ENCODE assay signal across 8 mouse cellular contexts in genomic region chr15:81796228-81796627, GRCm38 (mm10). TPM values are rescaled to one million over a fixed set of nuclear protein-coding genes. Genes with fewer than 3 reads are reported as not detected.
A peak's percentile ranks its signal among the peaks of the same experiment; 100 is the strongest.
DNase-seq lines count a peak whose midpoint lies in the region; ATAC-seq and TF ChIP-seq lines count a peak whose summit lies in the region.

No protein-coding gene starts in this region.

- ATAC-seq in G1E (ENCODE audit: extremely low read depth, insufficient number of reproducible peaks, low FRiP score, poor library complexity, severe bottlenecking), result no peak

- H3K4me1 ChIP-seq in heart, embryonic 10.5 days, result no peaks in the 10 kb centered on the region
- peaks cover 4% of the 10 kb centered on the region; the same call in 1 of the 2 replicates for H3K4me1 ChIP-seq in G1E (ENCODE audit: insufficient read depth, low read depth, low read length)

- no peaks in the 10 kb centered on the region for H3K9me3 ChIP-seq in heart, embryonic 10.5 days
- no peaks in the 10 kb centered on the region for H3K9me3 ChIP-seq in G1E (replicated peaks)

- H3K36me3 ChIP-seq in heart, embryonic 10.5 days, result peaks cover 43% of the 10 kb centered on the region
- peaks cover 52% of the 10 kb centered on the region for H3K36me3 ChIP-seq in G1E (replicated peaks)

- peak; percentile 3; the same call in 1 of the 2 replicates for TF ChIP-seq CTCF in G1E (IDR thresholded peaks at IDR 0.05; ENCODE audit: low read depth, low read length)

- intact Hi-C loops in heart, postnatal 14 days (cut with DNase I), result loop anchor here (5.0 kb wide), 1 partner anchor 49 kb away; the partner anchor contains the start of genes Rangap1 and Zc3h7b

- H3K27ac ChIP-seq in heart, embryonic 10.5 days, result no peak overlapping the region

- peak; percentile 69 to 77 for DNase-seq in heart, adult 18-20 months
- DNase-seq in heart, embryonic 10.5 days (ENCODE audit: low spot score), result no peak
- peak; percentile 35 for DNase-seq in G1E (ENCODE audit: low spot score)
- peak; percentile 40 to 44 for DNase-seq in heart, postnatal 14 days
- peak; percentile 76 for DNase-seq in lung, postnatal 10 days
- DNase-seq in cerebellum, adult 11 months, result no peak
- no peak for DNase-seq in natural killer cell, adult 2 months (ENCODE audit: low spot score in 2 of 2)
- DNase-seq in urinary bladder, postnatal 25 days (ENCODE audit: low spot score), result no peak

- no peak overlapping the region for H3K4me3 ChIP-seq in heart, embryonic 10.5 days
- peak overlapping the region; percentile 1; the same call in 1 of the 2 replicates for H3K4me3 ChIP-seq in G1E (ENCODE audit: low read depth, low read length)

- 77% methylated on average over 3 of the region's 3 CpGs for WGBS in heart, embryonic 10.5 days

- H3K27me3 ChIP-seq in heart, embryonic 10.5 days (ENCODE audit: insufficient read depth, poor library complexity, severe bottlenecking), result no peaks in the 10 kb centered on the region
- H3K27me3 ChIP-seq in G1E (ENCODE audit: insufficient read depth, low read length), result no peaks in the 10 kb centered on the region

RNA-seq across cellular contexts. Expression of gene Tef, which starts 6.0 kb away (rescaled TPM):
- total RNA-seq in heart, adult 18-20 months (2021), result 10 to 100 TPM; 67.5 to 73.0 TPM
- 17.3 and 20.2 TPM in 2 replicates for polyA plus RNA-seq in heart, embryonic 10.5 days (2016; fragmentation: Nextera tagmentation; extraction: Ambion mirVana)
- total RNA-seq in G1E (2014; fragmentation: Nextera tagmentation) (23.2 and 28.1 TPM in 2 replicates), G1E (2017) (61.5 and 61.7 TPM in 2 replicates)
- polyA plus RNA-seq in G1E (2012), result 69.5 and 75.8 TPM in 2 replicates
- total RNA-seq in heart, postnatal 14 days (2021), result 10 to 100 TPM; 69.3 to 93.0 TPM

RNA-seq across cellular contexts. Expression of gene Rangap1, which starts 50.9 kb away (rescaled TPM):
- total RNA-seq in heart, adult 18-20 months (2021), result 10 to 100 TPM; 29.4 to 30.4 TPM
- 140 and 141 TPM in 2 replicates for polyA plus RNA-seq in heart, embryonic 10.5 days (2016; fragmentation: Nextera tagmentation; extraction: Ambion mirVana)
- 58.2 and 71.6 TPM in 2 replicates for total RNA-seq in G1E (2014; fragmentation: Nextera tagmentation)
- 114 and 115 TPM in 2 replicates for total RNA-seq in G1E (2017)
- polyA plus RNA-seq in G1E (2012), result 183 and 245 TPM in 2 replicates
- total RNA-seq in heart, postnatal 14 days (2021), result 10 to 100 TPM; 28.1 to 35.2 TPM

RNA-seq across cellular contexts. Expression of gene Zc3h7b, which starts 51.4 kb away (rescaled TPM):
- 10 to 100 TPM; 57.2 to 68.1 TPM for total RNA-seq in heart, adult 18-20 months (2021)
- polyA plus RNA-seq in heart, embryonic 10.5 days (2016; fragmentation: Nextera tagmentation; extraction: Ambion mirVana), result 30.1 and 34.2 TPM in 2 replicates
- total RNA-seq in G1E (2014; fragmentation: Nextera tagmentation) (37.5 and 39.8 TPM in 2 replicates), G1E (2017) (14.2 and 14.3 TPM in 2 replicates)
- polyA plus RNA-seq in G1E (2012), result 66.6 and 76.7 TPM in 2 replicates
- total RNA-seq in heart, postnatal 14 days (2021), result 10 to 100 TPM; 74.9 to 78.7 TPM

Comparison
In these comparisons a context has a peak if more than half of its experiments do, and no peak if none do; other contexts are left out.
1. DNase-seq: peak in heart, adult 18-20 months (2 of 2), G1E (single experiment), heart, postnatal 14 days (2 of 2) and lung, postnatal 10 days (single experiment); none in heart, embryonic 10.5 days (single experiment), cerebellum, adult 11 months (single experiment), natural killer cell, adult 2 months (0 of 2) and urinary bladder, postnatal 25 days (single experiment).